ENCODE assay signal across 27 mouse cellular contexts in the genomic region with DNA sequence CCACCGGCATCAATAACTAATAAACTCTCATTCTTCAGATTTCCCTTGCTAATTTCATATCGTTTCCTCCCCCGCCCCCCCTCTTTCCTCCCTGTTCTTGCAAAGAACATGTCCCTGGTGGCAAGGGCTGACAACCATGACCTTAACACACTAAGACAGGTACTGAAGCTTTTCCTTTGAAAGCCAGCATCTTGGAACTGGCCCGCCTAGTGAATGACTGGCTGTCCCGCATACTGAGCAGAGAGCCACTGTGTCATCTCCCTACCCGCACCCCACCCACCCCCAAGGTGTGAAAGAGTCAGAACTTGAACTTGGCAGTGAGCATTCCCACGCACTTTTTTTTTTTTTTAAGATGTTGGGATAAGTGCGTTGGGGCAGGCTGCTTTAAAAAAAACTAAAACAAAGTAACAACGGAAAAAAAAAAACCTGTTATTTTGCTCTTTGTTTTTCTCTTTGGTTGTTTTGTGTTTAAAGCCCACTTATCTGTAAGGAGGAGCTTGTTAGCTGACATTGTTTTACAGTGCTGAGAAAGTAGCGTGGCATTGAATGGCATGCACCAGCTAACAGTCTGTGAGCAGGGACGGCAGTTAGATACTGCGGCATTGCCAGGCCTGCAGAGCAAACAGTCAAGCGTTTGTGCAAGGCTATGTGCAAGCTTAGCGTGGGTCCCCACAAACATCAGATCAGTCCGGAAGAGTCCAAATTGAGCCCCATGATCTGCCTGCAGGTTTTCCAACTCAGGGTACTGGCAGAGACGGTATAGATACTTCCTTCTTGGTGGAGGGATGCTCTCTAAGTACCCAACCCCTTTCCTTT.
A peak's percentile ranks its signal among the peaks of the same experiment; 100 is the strongest.
DNase-seq lines count a peak whose midpoint lies in the region; ATAC-seq and TF ChIP-seq lines count a peak whose summit lies in the region.
"Had no signal": no experiment of that assay in that cellular context is flagged by ENCODE, and none has a peak within 500 bp of the region (broad histone marks: within the 10 kb centered on the region; RNA-seq: fewer than 3 reads in every experiment).

No protein-coding gene starts in this region.

- no peak for TF ChIP-seq EP300 in MEL (IDR thresholded peaks at IDR 0.05; ENCODE audit: low read depth in 1 of 2, low read length in 2 of 2)

- no peak overlapping the region for H3K4me2 ChIP-seq in forebrain, embryonic 11.5 days (ENCODE audit: low read depth, low read length, severe bottlenecking)
- H3K4me2 ChIP-seq in liver, embryonic 13.5 days: peak overlapping the region; percentile 70
- no peak overlapping the region for H3K4me2 ChIP-seq in midbrain, embryonic 15.5 days
- H3K4me2 ChIP-seq: hindbrain, embryonic 13.5 days; limb, embryonic 15.5 days; neural tube, embryonic 12.5 days had no signal

- no peaks in the 10 kb centered on the region; the same call in 1 of the 2 replicates for H3K9me3 ChIP-seq in forebrain, embryonic 11.5 days (ENCODE audit: control insufficient read depth, low read length)
- peaks cover 5% of the 10 kb centered on the region; the same call in 1 of the 2 replicates for H3K9me3 ChIP-seq in forebrain, embryonic 10.5 days
- H3K9me3 ChIP-seq in MEL (replicated peaks; ENCODE audit: insufficient read depth, low read length): no peaks in the 10 kb centered on the region
- H3K9me3 ChIP-seq in liver, embryonic 13.5 days (replicated peaks): no peaks in the 10 kb centered on the region
- no peaks in the 10 kb centered on the region for H3K9me3 ChIP-seq in midbrain, embryonic 15.5 days
- H3K9me3 ChIP-seq: hindbrain, embryonic 13.5 days; limb, embryonic 15.5 days; neural tube, embryonic 12.5 days had no signal

- H3K9ac ChIP-seq in forebrain, embryonic 11.5 days (ENCODE audit: low read length): no peak overlapping the region
- H3K9ac ChIP-seq in MEL (ENCODE audit: control insufficient read depth, low read depth, low read length, poor library complexity, severe bottlenecking): peak overlapping the region; percentile 80
- peak overlapping the region; percentile 86 for H3K9ac ChIP-seq in liver, embryonic 13.5 days
- no peak overlapping the region for H3K9ac ChIP-seq in midbrain, embryonic 15.5 days
- H3K9ac ChIP-seq: forebrain, postnatal 0 days; hindbrain, embryonic 13.5 days; limb, embryonic 15.5 days; neural tube, embryonic 12.5 days had no signal

- peaks cover 7% of the 10 kb centered on the region for H3K36me3 ChIP-seq in forebrain, embryonic 11.5 days (ENCODE audit: control insufficient read depth, insufficient read depth, low read length)
- peaks cover 79% of the 10 kb centered on the region for H3K36me3 ChIP-seq in forebrain, embryonic 10.5 days (replicated peaks)
- H3K36me3 ChIP-seq in MEL (ENCODE audit: control insufficient read depth in 1 of 2, insufficient read depth in 2 of 2, low read length in 2 of 2): peaks cover 0 to 25% of the 10 kb centered on the region in 2 experiments; a peak in 3 of 4 replicates
- H3K36me3 ChIP-seq in liver, embryonic 13.5 days: peaks cover 14% of the 10 kb centered on the region
- no peaks in the 10 kb centered on the region; the same call in 1 of the 2 replicates for H3K36me3 ChIP-seq in midbrain, embryonic 15.5 days (replicated peaks)

- H3K4me3 ChIP-seq in forebrain, embryonic 11.5 days (ENCODE audit: low read depth, low read length): no peak overlapping the region
- no peak overlapping the region for H3K4me3 ChIP-seq in forebrain, embryonic 10.5 days
- peak overlapping the region; percentile 66 to 72 for H3K4me3 ChIP-seq in MEL (ENCODE audit: control insufficient read depth in 1 of 2, insufficient read depth in 1 of 2, low read depth in 2 of 2, low read length in 2 of 2)
- peak overlapping the region; percentile 66 for H3K4me3 ChIP-seq in liver, embryonic 13.5 days (replicated peaks)
- no peak overlapping the region for H3K4me3 ChIP-seq in midbrain, embryonic 15.5 days
- H3K4me3 ChIP-seq: hindbrain, embryonic 13.5 days; left cerebral cortex, adult 2 months; limb, embryonic 15.5 days; neural tube, embryonic 12.5 days had no signal

- peak; percentile 47 for DNase-seq in forebrain, embryonic 11.5 days (ENCODE audit: low spot score)
- DNase-seq in forebrain, embryonic 10.5 days (ENCODE audit: extremely low spot score, low spot score): no peak
- DNase-seq in MEL (ENCODE audit: low read depth, low spot score) (peak; percentile 70), adipocyte (ENCODE audit: low spot score) (no peak)
- DNase-seq in liver, embryonic 13.5 days: no peak
- no peak for DNase-seq in layer of hippocampus, adult 8-10 months (ENCODE audit: low spot score in 2 of 2)
- DNase-seq: adrenal gland, postnatal 10 days; cerebellum, adult 8-10 months; cerebellum, postnatal 36 days; gastrocnemius, postnatal 14 days; heart, adult 18-20 months; kidney, adult 2 months; left cerebral cortex, postnatal 4 days; right cerebral cortex, postnatal 14 days; thymus, adult 2 months had no signal

- no peak for TF ChIP-seq RAD21 in MEL (IDR thresholded peaks at IDR 0.05; ENCODE audit: low read depth, low read length)

- 0 out of 2 replicates have a peak, but pooled peaks cover 3% of the 10 kb centered on the region for H3K4me1 ChIP-seq in forebrain, embryonic 11.5 days (replicated peaks; ENCODE audit: control insufficient read depth, insufficient read depth, low read length)
- H3K4me1 ChIP-seq in forebrain, embryonic 10.5 days: peaks cover 36% of the 10 kb centered on the region
- H3K4me1 ChIP-seq in MEL (ENCODE audit: control insufficient read depth in 1 of 2, insufficient read depth in 2 of 2, low read length in 2 of 2): peaks cover 21 to 36% of the 10 kb centered on the region in 2 experiments
- H3K4me1 ChIP-seq in liver, embryonic 13.5 days (replicated peaks): peaks cover 77% of the 10 kb centered on the region
- peaks cover 23% of the 10 kb centered on the region for H3K4me1 ChIP-seq in midbrain, embryonic 15.5 days

- peaks cover 12% of the 10 kb centered on the region for H3K79me2 ChIP-seq in MEL (ENCODE audit: control insufficient read depth, insufficient read depth, low read length, poor library complexity)

- TF ChIP-seq CTCF in MEL (IDR thresholded peaks at IDR 0.05 in 2 of 3, conservative IDR thresholded peaks at IDR 0.05 in 1 of 3; ENCODE audit: control insufficient read depth in 1 of 3, insufficient read depth in 1 of 3, low read depth in 2 of 3, low read length in 3 of 3, poor library complexity in 1 of 3, severe bottlenecking in 1 of 3): no peak

- H3K27ac ChIP-seq in forebrain, embryonic 11.5 days (ENCODE audit: low read depth, low read length): no peak overlapping the region
- H3K27ac ChIP-seq in forebrain, embryonic 10.5 days: no peak overlapping the region
- peak overlapping the region; percentile 98 for H3K27ac ChIP-seq in MEL (ENCODE audit: control insufficient read depth, low read depth, low read length)
- peak overlapping the region; percentile 99 for H3K27ac ChIP-seq in liver, embryonic 13.5 days
- peak overlapping the region; percentile 76 for H3K27ac ChIP-seq in midbrain, embryonic 15.5 days
- H3K27ac ChIP-seq: hindbrain, embryonic 13.5 days; kidney, postnatal 0 days; left cerebral cortex, adult 2 months; limb, embryonic 15.5 days; neural tube, embryonic 12.5 days; stomach, postnatal 0 days had no signal

- ATAC-seq in forebrain, embryonic 11.5 days (replicated peaks; ENCODE audit: low FRiP score): no peak
- ATAC-seq in liver, embryonic 13.5 days (ENCODE audit: low read depth): 0 out of 2 replicates have a peak, but pooled peaks have one; percentile 34
- no peak for ATAC-seq in midbrain, embryonic 15.5 days (replicated peaks)
- no peak for ATAC-seq in megakaryocyte progenitor cell, adult 5-6 weeks (replicated peaks; ENCODE audit: poor library complexity)
- ATAC-seq: forebrain, postnatal 0 days; inflammation-experienced regulatory T-cells, adult 6 months; lung, postnatal 0 days; Patski had no signal

- peaks cover 8% of the 10 kb centered on the region; the same call in 1 of the 2 replicates for H3K27me3 ChIP-seq in forebrain, embryonic 11.5 days (ENCODE audit: control insufficient read depth, insufficient read depth, low read length)
- H3K27me3 ChIP-seq in forebrain, embryonic 10.5 days (ENCODE audit: poor library complexity, severe bottlenecking): peaks cover 40% of the 10 kb centered on the region
- H3K27me3 ChIP-seq in MEL (ENCODE audit: control insufficient read depth in 1 of 2, insufficient read depth in 2 of 2, low read length in 2 of 2): no peaks in the 10 kb centered on the region
- no peaks in the 10 kb centered on the region for H3K27me3 ChIP-seq in liver, embryonic 13.5 days
- H3K27me3 ChIP-seq in midbrain, embryonic 15.5 days (replicated peaks): no peaks in the 10 kb centered on the region
- H3K27me3 ChIP-seq: limb, embryonic 15.5 days; neural tube, embryonic 12.5 days; Patski had no signal

- no peak; a peak in 1 of 4 replicates for TF ChIP-seq POLR2A in MEL (IDR thresholded peaks at IDR 0.05; ENCODE audit: control insufficient read depth in 1 of 2, insufficient read depth in 1 of 2, low read depth in 1 of 2, low read length in 2 of 2, poor library complexity in 1 of 2)

- WGBS in forebrain, embryonic 11.5 days: 90% methylated on average over 16 of the region's 16 CpGs
- WGBS in forebrain, embryonic 10.5 days: 93% methylated on average over 16 of the region's 16 CpGs
- 77% methylated on average over 16 of the region's 16 CpGs for WGBS in liver, embryonic 13.5 days (ENCODE audit: insufficient replicate concordance)
- WGBS in midbrain, embryonic 15.5 days: 66% methylated on average over 16 of the region's 16 CpGs

TF ChIP-seq in MEL, 35 proteins besides CTCF, POLR2A, EP300 and RAD21 (continues in another document):
- TF ChIP-seq RCOR1 (IDR thresholded peaks at IDR 0.05; ENCODE audit: low read depth, low read length): no peak
- peak; percentile 43; the same call in 1 of the 2 replicates for TF ChIP-seq SIN3A (IDR thresholded peaks at IDR 0.05; ENCODE audit: low read length)
- TF ChIP-seq SMC3 (IDR thresholded peaks at IDR 0.05; ENCODE audit: low read depth, low read length): no peak
- no peak for TF ChIP-seq POLR2AphosphoS5 (IDR thresholded peaks at IDR 0.05; ENCODE audit: borderline replicate concordance, low read depth, low read length)
- peak; percentile 23; the same call in 1 of the 2 replicates for TF ChIP-seq MAZ (IDR thresholded peaks at IDR 0.05; ENCODE audit: low read depth, low read length)
- TF ChIP-seq ZNF384 (IDR thresholded peaks at IDR 0.05; ENCODE audit: low read depth, low read length): peak; percentile 84
- peak; percentile 26; the same call in 1 of the 2 replicates for TF ChIP-seq NELFE (IDR thresholded peaks at IDR 0.05; ENCODE audit: low read depth, low read length)
- TF ChIP-seq MYC (IDR thresholded peaks at IDR 0.05; ENCODE audit: low read depth, low read length): 0 out of 2 replicates have a peak, but pooled peaks have one; percentile 9
- 0 out of 2 replicates have a peak, but pooled peaks have one; percentile 2 for TF ChIP-seq NRF1 (IDR thresholded peaks at IDR 0.05; ENCODE audit: insufficient read depth, low read depth, low read length, poor library complexity, severe bottlenecking)
- TF ChIP-seq ETS1 (IDR thresholded peaks at IDR 0.05; ENCODE audit: low read depth, low read length): peak; percentile 53; the same call in 1 of the 2 replicates
- TF ChIP-seq MYB (IDR thresholded peaks at IDR 0.05; ENCODE audit: low read depth, low read length): 0 out of 2 replicates have a peak, but pooled peaks have one; percentile 34
- 0 out of 2 replicates have a peak, but pooled peaks have one; percentile 53 for TF ChIP-seq ZMIZ1 (IDR thresholded peaks at IDR 0.05; ENCODE audit: low read depth, low read length)

Comparison
In these comparisons a context has a peak if more than half of its experiments do, and no peak if none do; other contexts are left out.
1. DNase-seq: peak in forebrain, embryonic 11.5 days (single experiment) and MEL (single experiment); none in forebrain, embryonic 10.5 days (single experiment), liver, embryonic 13.5 days (single experiment), adipocyte (single experiment) and layer of hippocampus, adult 8-10 months (0 of 2).
2. H3K27ac ChIP-seq: peak in MEL (single experiment), liver, embryonic 13.5 days (single experiment) and midbrain, embryonic 15.5 days (single experiment); none in forebrain, embryonic 11.5 days (single experiment) and forebrain, embryonic 10.5 days (single experiment).
3. H3K4me3 ChIP-seq: peak in MEL (2 of 2) and liver, embryonic 13.5 days (single experiment); none in forebrain, embryonic 11.5 days (single experiment), forebrain, embryonic 10.5 days (single experiment) and midbrain, embryonic 15.5 days (single experiment).
4. H3K9ac ChIP-seq: peak in MEL (single experiment) and liver, embryonic 13.5 days (single experiment); none in forebrain, embryonic 11.5 days (single experiment) and midbrain, embryonic 15.5 days (single experiment).